24 mouse cellular contexts compared by ENCODE assay signal in the genomic region with DNA sequence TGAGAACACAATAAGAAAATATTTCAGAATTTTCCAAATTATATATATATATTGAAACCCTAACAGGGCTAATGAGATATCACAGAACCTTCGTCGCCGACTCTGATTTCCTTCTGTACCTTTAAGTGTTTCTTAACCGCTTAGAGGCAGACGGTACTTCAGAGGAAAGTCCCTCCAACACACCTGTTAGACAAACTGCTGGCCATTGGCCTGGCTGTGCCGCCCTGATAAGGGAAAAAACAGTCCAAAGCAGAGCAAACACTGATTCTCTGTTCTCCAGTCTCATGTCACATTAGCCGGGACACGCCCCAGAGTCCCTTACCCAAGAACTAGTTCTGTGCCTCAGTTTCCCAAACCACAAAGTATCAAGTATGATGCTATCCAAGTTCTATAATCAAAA. TPM values are rescaled to one million over a fixed set of nuclear protein-coding genes. Genes with fewer than 3 reads are reported as not detected.
DNase-seq lines count a peak whose midpoint lies in the region; ATAC-seq and TF ChIP-seq lines count a peak whose summit lies in the region.
"Had no signal": no experiment of that assay in that cellular context is flagged by ENCODE, and none has a peak within 500 bp of the region (broad histone marks: within the 10 kb centered on the region; RNA-seq: fewer than 3 reads in every experiment).

No protein-coding gene starts in this region.

- H3K36me3 ChIP-seq in kidney, embryonic 15.5 days = no peaks in the 10 kb centered on the region
- H3K36me3 ChIP-seq in intestine, postnatal 0 days (ENCODE audit: control insufficient read depth, insufficient read depth) = no peaks in the 10 kb centered on the region
- H3K36me3 ChIP-seq in midbrain, embryonic 16.5 days (ENCODE audit: control insufficient read depth, insufficient read depth, low read length) = no peaks in the 10 kb centered on the region
- H3K36me3 ChIP-seq: embryonic facial prominence, embryonic 10.5 days; G1E; hindbrain, embryonic 12.5 days; liver, embryonic 13.5 days; midbrain, embryonic 10.5 days; neural tube, embryonic 15.5 days had no signal

- no peaks in the 10 kb centered on the region for H3K9me3 ChIP-seq in kidney, embryonic 15.5 days (replicated peaks)
- H3K9me3 ChIP-seq in intestine, postnatal 0 days (ENCODE audit: control insufficient read depth) = no peaks in the 10 kb centered on the region
- no peaks in the 10 kb centered on the region for H3K9me3 ChIP-seq in midbrain, embryonic 16.5 days (replicated peaks; ENCODE audit: control insufficient read depth, low read length, poor library complexity, severe bottlenecking)
- H3K9me3 ChIP-seq: embryonic facial prominence, embryonic 10.5 days; G1E; hindbrain, embryonic 12.5 days; liver, embryonic 13.5 days; midbrain, embryonic 10.5 days; neural tube, embryonic 15.5 days had no signal

- H3K27me3 ChIP-seq in kidney, embryonic 15.5 days = 0 out of 2 replicates have a peak, but pooled peaks cover 4% of the 10 kb centered on the region
- no peaks in the 10 kb centered on the region for H3K27me3 ChIP-seq in intestine, postnatal 0 days (replicated peaks; ENCODE audit: control insufficient read depth, insufficient read depth, low read length)
- no peaks in the 10 kb centered on the region for H3K27me3 ChIP-seq in midbrain, embryonic 16.5 days (ENCODE audit: control insufficient read depth, insufficient read depth, low read depth, low read length)
- H3K27me3 ChIP-seq: Patski had no signal

- no peak overlapping the region for H3K4me3 ChIP-seq in kidney, embryonic 15.5 days (replicated peaks)
- no peak overlapping the region for H3K4me3 ChIP-seq in intestine, postnatal 0 days (ENCODE audit: low read depth, low read length)
- no peak overlapping the region for H3K4me3 ChIP-seq in midbrain, embryonic 16.5 days (ENCODE audit: low read depth, low read length)
- H3K4me3 ChIP-seq: hindbrain, embryonic 12.5 days; liver, embryonic 13.5 days had no signal

- WGBS in kidney, embryonic 15.5 days = 91% methylated on average over 8 of the region's 8 CpGs
- WGBS in intestine, postnatal 0 days = 39% methylated on average over 8 of the region's 8 CpGs
- 95% methylated on average over 8 of the region's 8 CpGs for WGBS in midbrain, embryonic 16.5 days

- H3K9ac ChIP-seq in kidney, embryonic 15.5 days = no peak overlapping the region
- H3K9ac ChIP-seq in intestine, postnatal 0 days (ENCODE audit: low read depth, low read length) = no peak overlapping the region
- no peak overlapping the region for H3K9ac ChIP-seq in midbrain, embryonic 16.5 days (ENCODE audit: low read depth, low read length)
- H3K9ac ChIP-seq: hindbrain, embryonic 12.5 days; liver, embryonic 13.5 days had no signal

- H3K4me2 ChIP-seq in kidney, embryonic 15.5 days = peak overlapping the region; percentile 95
- H3K4me2 ChIP-seq in intestine, postnatal 0 days (replicated peaks; ENCODE audit: low read depth) = peak overlapping the region; percentile 93
- no peak overlapping the region for H3K4me2 ChIP-seq in midbrain, embryonic 16.5 days (ENCODE audit: low read length)
- H3K4me2 ChIP-seq: liver, embryonic 13.5 days had no signal

- ATAC-seq in kidney, embryonic 15.5 days (replicated peaks; ENCODE audit: low FRiP score) = no peak
- no peak for ATAC-seq in intestine, postnatal 0 days
- ATAC-seq in midbrain, embryonic 16.5 days = no peak
- ATAC-seq in monocyte, adult 5-6 weeks (replicated peaks; ENCODE audit: insufficient number of reproducible peaks, low FRiP score, low TSS enrichment, poor library complexity, severe bottlenecking) = no peak
- ATAC-seq: forebrain, embryonic 16.5 days; inflammation-experienced regulatory T-cells, adult 6 months; Patski had no signal

- no peak for DNase-seq in kidney, adult 9 months
- DNase-seq in lung, postnatal 25 days (ENCODE audit: low spot score) = peak; percentile 26
- no peak for DNase-seq in adrenal gland, postnatal 4 days (ENCODE audit: low spot score in 2 of 2)
- DNase-seq: adrenal gland, postnatal 36 days; B cell, adult 2 months; cerebellum, adult 11 months; cerebellum, postnatal 10 days; liver, embryonic 13.5 days; right cerebral cortex, adult 18-20 months; right cerebral cortex, postnatal 4 days had no signal

- H3K27ac ChIP-seq in kidney, embryonic 15.5 days = no peak overlapping the region
- H3K27ac ChIP-seq in intestine, postnatal 0 days (ENCODE audit: low read depth, low read length) = 0 out of 2 replicates have a peak overlapping the region, but pooled peaks have one; percentile 1
- H3K27ac ChIP-seq in midbrain, embryonic 16.5 days (ENCODE audit: low read length) = no peak overlapping the region
- H3K27ac ChIP-seq: embryonic facial prominence, embryonic 10.5 days; hindbrain, embryonic 12.5 days; left cerebral cortex, adult 2 months; liver, embryonic 13.5 days; macrophage had no signal

- peaks cover 25% of the 10 kb centered on the region for H3K4me1 ChIP-seq in kidney, embryonic 15.5 days
- no peaks in the 10 kb centered on the region for H3K4me1 ChIP-seq in intestine, postnatal 0 days (replicated peaks; ENCODE audit: control insufficient read depth, insufficient read depth, low read length)
- H3K4me1 ChIP-seq in midbrain, embryonic 16.5 days (ENCODE audit: control insufficient read depth, insufficient read depth, low read length) = no peaks in the 10 kb centered on the region; the same call in 1 of the 2 replicates

- no peak for TF ChIP-seq CTCF in intestine, postnatal 0 days (IDR thresholded peaks at IDR 0.05; ENCODE audit: low read depth)

RNA-seq across cellular contexts. Expression of a gene that starts 1.9 kb away (rescaled TPM):
- 39.8 and 45.3 TPM in 2 replicates for polyA plus RNA-seq in kidney, embryonic 15.5 days (2015; fragmentation: Nextera tagmentation; extraction: Ambion mirVana)
- 13.8 and 15.1 TPM in 2 replicates for polyA plus RNA-seq in intestine, postnatal 0 days (2015; fragmentation: Nextera tagmentation; extraction: Ambion mirVana)
- polyA plus RNA-seq in midbrain, embryonic 16.5 days (2015; fragmentation: Nextera tagmentation; extraction: Ambion mirVana) = 33.3 and 35.1 TPM in 2 replicates
- total RNA-seq in adrenal gland, postnatal 4 days (2021) = 10 to 100 TPM; 31.2 to 47.6 TPM
- total RNA-seq in monocyte, adult 5-6 weeks (2017) = 0.19 TPM in 1 of 3 replicates, not detected in the others
- polyA plus RNA-seq: G1E, macrophage had no signal

RNA-seq across cellular contexts. Expression of a gene that starts 58.5 kb away (rescaled TPM):
- polyA plus RNA-seq in kidney, embryonic 15.5 days (2015; fragmentation: Nextera tagmentation; extraction: Ambion mirVana) = 33.7 and 36.7 TPM in 2 replicates
- polyA plus RNA-seq in intestine, postnatal 0 days (2015; fragmentation: Nextera tagmentation; extraction: Ambion mirVana) = 9.3 and 9.8 TPM in 2 replicates
- 33.2 and 34.7 TPM in 2 replicates for polyA plus RNA-seq in midbrain, embryonic 16.5 days (2015; fragmentation: Nextera tagmentation; extraction: Ambion mirVana)
- 10 to 100 TPM; 26.0 to 29.6 TPM for total RNA-seq in adrenal gland, postnatal 4 days (2021)
- 25.2 to 29.2 TPM (median 28.7 TPM) in 3 replicates for total RNA-seq in monocyte, adult 5-6 weeks (2017)

RNA-seq across cellular contexts. Expression of a gene that starts 58.5 kb away (rescaled TPM):
- 15.0 and 15.7 TPM in 2 replicates for polyA plus RNA-seq in kidney, embryonic 15.5 days (2015; fragmentation: Nextera tagmentation; extraction: Ambion mirVana)
- 18.9 and 19.3 TPM in 2 replicates for polyA plus RNA-seq in intestine, postnatal 0 days (2015; fragmentation: Nextera tagmentation; extraction: Ambion mirVana)
- polyA plus RNA-seq in midbrain, embryonic 16.5 days (2015; fragmentation: Nextera tagmentation; extraction: Ambion mirVana) = 76.0 and 88.0 TPM in 2 replicates
- 10 to 100 TPM; 35.3 to 36.2 TPM for total RNA-seq in adrenal gland, postnatal 4 days (2021)
- 38.3 to 47.0 TPM (median 45.0 TPM) in 3 replicates for total RNA-seq in monocyte, adult 5-6 weeks (2017)
